Mouse (Mus musculus) retina, embryonic 14.5 days (tissue): ENCODE results near the gene Doc2b.

Experiments
- DNase-seq: peaks from one replicate; pipeline ENCODE4 v3.0.0-alpha.2; 2015; ENCODE audit warnings: low spot score

Gene Doc2b

DNA sequence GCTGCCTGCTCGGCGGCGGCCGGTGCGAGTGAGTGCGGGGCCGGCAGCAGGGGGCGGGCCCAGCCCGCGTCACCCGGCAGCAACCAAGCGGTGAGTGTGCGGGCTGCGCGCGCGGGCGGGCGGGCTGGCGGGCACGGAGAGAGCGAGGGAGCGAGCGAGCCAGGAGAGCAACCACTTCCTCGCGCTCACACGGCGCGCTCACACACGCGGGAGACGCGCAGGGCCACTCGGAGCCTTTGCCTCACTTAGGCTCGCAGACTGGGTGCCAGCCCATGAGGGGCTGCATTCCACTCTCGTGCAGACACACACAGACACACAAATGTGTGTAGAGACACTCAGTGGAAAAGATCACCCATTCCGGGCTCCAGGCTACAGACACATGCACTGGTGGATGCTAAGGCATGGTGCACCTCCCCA, at the start of gene Doc2b:
Doc2b (minus strand) TSS at position 21 of the 417 bp plus-strand sequence.
- peak; percentile 51 for DNase-seq

DNA sequence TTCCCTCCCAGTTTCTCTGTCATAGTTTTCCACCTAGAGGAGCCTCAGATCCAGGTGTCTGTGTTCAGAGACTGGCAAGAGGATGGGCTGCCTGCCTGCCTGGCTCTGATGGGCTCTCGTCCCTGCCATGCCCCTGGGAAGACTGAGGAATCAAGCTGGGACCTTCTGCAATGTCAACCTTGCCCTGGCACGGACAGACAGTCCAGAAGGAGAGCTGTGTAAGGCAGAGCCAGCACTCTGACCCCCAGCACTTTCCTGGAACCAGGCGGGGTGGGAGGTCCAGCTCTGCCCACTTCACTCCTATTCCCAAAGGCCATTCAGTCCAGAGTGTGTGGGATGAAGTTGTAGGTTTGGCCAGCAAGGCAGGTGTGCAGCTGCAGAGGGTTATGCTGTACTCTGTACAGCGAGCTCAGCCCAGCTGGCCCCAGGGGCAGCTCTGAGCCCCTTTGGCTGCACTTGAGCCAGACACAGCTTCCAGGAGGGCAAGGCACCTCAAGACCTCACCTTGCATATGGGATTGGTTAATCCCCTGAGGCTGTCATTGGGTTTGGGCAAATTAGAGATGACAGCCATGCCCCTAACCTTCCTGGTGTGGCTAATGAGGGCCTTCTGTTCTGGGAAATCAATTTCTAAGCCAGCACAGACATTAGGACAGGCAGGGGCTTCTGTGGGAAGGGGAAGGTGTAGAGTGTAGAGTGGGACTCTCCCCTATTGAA, 47.2 kb upstream of the Doc2b start:
- DNase-seq = peak; percentile 48

DNA sequence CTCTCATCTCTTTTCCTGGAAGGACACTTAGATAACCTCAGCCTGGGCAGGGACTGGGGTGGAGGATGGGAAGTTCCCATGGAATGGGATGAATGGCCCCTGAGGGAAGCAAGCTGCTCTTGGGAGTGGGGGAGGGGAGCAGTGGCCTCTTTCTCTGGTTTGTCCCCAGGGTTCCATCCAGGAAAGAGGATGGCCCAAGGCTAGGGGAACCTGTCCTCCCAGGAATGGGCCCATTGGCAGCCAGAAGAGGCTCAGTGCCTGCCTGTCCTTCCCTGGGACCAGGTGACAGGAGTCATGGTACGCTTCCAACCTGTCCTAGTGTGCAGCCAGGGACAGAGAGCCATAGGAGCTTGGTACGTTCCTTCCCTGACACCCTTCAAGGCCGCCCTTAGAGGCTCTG, 45.7 kb upstream of the Doc2b start:
- peak; percentile 39 for DNase-seq

DNA sequence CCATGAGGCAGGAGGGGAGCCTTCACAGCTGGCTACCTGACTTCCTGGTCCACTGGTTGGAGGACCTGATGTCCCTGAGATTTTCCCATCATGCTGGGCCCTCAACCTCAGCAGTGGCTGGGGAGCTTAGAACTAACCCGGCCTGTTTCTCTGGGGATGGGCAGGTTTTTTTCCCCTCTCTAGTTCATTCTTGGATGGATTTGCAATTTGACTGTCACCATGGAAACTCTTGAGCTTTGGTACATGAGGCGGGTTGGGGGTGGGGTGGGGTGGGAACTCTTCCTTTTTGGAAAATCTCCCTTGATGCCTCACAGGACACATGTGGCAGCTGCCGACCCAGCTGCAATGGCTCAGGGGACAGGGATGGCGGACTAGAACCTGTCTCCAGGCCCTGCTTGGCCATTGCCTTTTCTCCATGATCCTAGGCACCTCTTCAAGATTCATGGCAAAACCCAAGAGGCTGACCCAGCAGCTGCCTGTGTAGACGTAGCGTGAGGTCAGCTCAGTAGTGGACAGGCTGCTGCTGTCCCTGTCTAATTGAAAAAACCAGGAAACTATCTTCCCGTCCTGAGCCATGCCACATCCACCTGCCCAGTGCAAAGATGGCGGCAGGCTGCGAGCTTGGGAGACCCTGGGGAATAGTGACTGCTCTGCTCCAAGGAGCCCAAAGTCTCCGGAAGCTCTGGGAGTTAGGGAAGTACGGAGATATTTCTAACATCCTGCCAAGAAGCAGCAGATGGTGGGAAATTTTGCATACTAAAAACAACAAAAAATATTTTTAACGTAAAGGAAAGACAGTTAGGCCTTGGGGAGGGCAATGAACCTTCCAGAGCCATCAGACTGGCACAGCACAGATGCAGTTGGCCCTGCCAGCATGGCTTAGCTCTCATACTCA, 43.9 kb upstream of the Doc2b start:
- no peak for DNase-seq

DNA sequence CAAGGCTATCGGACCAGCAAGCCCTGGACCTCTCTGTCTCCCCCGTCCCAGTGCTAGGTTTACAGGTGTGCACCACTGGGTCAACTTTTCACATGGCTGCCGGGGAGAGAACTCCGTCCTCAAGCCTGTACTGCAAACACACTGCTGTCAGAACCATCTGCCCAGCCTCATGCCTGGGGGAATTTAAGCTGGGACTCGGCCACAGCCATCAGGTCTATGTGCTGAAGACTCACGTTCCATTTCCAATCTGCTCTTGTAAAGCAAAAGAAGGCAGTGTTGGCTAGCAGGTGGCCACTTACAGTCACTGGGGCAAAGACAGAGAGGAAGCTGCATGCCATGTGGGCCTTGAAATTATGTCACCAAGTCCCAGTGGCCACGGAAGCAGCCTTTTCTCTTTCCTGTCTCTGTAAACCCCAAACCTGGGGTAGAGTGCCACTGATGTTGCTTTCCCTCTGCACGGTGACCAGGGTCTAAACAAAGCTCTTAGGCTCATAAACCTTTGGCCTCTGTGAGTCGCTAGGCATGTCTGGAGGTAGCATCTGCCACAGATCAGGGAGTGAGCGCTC, 43.1 kb upstream of the Doc2b start:
- no peak for DNase-seq

DNA sequence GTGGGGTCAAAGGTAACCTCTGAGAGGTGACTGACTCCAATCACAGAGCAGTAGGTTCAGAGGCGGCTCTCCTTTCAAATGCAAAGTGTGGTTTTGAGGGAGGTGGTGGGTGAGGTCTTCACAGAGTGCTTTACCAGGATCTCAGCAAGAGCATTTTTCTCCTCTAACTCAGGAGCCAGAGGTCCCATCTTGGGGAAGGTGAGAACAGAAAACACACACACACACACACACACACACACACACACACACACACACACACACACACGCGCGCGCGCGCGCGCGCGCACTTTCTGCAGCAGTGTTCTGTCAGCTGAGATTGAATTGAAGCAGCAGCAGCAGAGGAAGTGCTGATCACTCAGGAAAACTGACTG, 40.4 kb upstream of the Doc2b start:
- no peak for DNase-seq

DNA sequence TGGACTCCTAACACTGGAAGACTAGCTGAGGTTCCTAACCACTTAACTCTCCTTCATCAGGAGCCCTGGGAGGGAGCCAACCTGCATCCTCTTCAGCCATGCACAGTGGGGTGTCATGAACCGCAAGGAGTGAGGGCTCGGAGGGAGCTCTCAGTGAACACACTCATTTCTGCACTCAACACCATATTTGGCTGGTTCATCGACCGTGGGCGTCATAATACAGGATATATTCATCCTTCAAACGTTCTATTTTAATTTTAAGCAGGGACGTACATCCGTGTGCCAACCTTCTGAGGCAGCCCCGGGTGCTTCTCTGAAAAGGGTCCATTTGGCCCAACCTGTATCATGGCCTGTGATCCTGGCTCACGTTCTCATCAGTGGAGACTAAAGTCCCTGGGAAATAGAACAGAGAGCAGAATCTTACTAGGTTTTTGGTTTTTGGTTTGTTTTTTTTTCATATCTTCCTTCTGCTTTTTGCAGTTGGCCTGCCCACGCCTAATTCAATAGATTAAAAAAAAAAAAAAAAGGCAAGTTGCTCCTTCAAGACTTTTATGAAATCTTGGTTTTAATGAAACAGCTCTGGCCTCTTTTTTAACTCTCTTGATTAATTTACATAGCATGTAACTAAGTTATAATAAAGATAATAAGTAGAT, 39.9 kb upstream of the Doc2b start:
- no peak for DNase-seq

DNA sequence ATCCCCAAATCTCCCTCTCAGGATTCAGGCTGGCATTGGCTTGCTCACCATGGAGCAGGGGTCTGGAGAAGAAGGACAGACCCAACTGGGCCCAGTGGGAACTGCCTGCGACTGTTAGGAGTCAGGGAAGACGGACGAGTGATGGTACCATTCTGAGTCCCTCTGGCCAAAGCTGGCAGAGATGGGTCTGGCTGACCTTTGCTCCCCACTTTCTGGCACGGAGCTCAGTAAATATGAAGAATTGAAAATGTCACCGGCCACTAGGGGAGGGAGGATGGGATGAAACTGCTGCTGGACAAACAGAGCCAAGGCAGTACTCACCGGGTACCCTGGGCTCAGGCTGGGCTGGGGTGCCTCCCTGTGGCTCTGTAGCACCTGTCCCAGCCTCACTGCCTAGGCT, 37.2 kb upstream of the Doc2b start:
- no peak for DNase-seq

DNA sequence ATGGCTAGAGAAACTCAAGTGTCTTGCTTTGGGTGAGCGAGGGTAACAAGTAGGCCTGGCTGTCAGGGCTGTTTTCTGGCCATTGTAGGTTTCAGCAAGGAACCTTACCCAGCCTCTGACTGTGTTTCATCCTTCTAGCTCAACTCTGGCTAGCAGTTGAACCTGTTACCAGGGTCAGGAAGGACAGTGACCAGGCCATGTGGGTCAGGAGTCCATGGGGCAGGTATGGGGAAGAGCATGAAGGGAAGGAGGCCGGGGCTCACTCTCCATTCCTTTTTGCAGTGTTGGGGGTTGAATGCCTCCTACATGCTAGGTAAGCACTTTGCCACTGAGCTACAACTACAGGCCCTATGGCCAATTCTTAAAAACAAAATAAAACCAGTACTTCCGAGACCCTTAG, 34.5 kb upstream of the Doc2b start:
- no peak for DNase-seq

DNA sequence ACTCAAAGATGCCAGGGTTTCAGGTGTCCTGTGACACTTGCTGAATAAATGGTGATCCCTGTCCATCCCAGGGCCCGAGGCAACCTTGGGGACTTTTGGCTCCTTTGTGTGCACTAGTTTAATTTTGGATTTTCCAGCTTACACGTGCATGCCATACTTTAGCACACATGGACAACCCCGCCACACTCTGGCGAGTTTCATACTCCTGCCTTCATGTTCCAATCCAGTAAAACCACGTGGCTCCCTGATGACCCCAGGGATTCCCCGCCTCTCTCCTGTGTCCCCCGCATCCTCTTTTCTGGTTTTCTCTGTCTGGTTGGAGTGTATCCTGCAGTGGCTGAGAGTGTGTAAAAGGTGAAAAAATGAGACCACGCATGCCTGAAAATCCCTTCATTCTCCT, 31.6 kb upstream of the Doc2b start:
- DNase-seq = no peak

DNA sequence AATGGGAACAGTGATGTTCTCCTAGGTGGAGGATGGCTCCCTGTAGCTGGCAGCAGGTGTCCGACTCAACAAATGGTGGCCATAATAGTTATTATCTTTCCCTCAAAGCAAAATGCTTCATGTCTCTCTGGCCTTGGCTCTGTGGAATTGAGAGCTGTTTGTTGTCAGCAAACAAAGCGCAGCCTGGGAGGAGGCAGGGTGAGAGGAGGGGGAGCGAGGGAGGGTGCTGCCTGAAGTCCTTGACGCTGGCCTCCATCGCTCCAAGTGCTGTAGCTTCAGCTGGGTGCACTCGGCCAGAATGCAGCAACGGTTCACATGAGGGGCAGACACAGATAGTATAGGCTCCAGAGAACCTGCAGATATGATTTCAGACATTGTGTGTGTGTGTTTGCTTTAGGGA, 27.7 kb upstream of the Doc2b start:
- no peak for DNase-seq

DNA sequence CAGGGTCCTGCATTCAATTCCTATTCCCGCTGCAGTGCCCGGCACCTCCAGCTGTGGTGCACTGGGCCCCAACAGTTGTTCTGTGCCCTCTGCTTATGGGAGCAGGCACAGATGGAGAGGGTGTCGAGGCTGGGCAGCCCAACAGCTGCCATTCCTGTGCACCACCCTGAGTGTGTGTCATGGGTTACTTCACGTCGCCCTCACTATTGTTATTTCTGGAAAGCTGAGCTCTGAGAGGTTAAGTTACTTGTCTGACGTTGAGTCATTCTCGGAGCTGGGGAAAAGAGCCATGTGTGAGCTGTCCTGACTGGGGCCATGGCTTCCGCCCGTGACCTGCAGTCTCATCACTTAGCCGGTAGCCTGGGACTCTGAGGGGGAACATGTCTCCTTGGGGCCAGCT, 17.2 kb upstream of the Doc2b start:
- no peak for DNase-seq

DNA sequence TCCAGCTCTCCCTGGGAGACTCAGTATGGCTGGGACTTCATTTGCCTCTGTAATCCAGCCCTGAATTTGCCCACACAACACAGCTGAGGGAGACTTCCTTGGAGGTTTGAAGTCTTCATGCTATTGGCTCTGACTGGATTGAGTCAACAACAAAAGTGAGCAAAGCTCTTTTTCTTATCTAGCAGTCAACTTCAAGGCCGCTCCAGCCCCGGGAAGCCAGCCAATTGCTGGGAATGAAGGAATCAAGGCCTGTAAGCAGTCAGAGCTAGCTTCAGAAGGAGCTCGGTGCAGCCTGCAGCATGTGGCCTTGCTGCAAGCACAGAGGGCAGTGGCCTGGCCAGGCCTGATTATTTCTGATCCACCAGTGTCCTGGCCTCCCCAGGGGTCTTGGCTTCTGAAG, 16.1 kb upstream of the Doc2b start:
- no peak for DNase-seq

DNA sequence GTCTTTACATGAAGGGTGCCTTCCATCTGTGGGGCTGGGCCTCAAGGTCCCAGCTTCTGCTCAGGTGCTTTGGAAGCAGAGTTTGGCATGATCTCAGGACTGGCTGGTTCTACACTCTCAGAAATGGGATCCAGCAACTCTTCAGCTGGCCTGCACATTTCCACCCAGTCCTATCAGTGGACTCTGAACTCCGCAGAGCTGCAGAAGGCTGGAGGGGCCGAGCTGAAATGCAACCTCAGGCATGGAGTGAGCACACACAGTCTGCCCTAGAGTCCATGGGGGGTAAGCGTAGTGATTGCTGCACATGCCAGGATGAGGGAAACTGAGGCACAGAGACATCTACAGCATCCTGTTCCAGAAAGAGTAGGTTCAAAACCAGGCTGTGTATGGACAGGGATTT, 14.7 kb upstream of the Doc2b start:
- no peak for DNase-seq

DNA sequence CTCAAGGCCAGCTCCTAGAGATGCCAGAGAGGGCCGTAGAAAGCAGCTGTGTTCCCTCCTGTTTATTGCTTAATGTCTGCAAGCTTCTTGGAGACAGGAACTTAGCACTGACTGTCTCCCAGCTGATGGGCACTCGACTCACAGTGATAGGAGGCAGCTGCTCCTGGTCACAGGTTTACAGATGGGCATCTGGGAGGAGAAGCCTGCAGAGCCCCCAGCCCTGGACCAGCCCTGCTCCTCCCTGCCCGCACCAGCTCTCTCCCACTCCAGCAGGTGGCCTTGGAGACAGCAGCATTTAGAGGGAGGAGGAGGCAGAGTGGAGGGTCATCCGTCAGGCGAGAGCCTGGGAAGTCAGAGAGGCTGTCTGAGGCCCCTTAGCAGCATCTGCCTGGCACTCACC, 11.6 kb upstream of the Doc2b start:
- DNase-seq = no peak

DNA sequence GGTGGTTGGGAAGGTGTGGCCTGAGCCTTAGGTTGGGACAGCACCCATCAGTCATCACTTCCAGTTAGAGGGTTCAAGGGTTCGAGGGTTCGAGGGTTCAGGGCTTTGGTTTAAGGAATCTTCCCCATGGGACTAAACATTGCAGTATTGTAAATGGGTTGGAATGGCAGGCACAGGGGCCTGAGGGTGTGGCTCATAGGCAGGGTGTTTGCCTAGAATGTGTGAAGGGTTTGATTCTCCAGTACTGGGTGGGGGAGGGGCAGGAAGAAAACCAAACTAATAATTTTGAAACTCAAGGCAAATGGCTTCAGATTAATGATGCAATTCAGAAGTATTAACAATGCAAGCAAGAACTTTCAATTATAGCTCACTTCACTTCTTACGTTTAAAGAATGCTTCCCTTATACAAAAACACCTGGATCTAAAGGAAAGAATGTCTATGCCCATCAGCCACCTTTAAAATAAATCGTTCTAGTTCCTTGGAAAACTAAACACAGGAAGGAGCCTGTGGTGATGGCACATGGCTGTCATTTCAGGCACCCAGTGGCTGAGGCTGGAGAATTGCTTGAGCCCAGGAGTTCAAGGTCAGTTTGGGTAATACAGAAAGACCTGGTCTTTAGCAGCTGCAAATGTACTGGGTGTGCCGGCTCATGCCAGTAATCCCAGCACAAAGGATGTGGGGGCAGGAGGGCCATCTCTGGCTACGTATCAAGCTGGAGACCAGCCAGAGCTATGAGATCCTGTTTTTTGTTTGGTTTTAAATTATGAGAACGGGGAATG, 6.1 kb upstream of the Doc2b start:
- DNase-seq = no peak

DNA sequence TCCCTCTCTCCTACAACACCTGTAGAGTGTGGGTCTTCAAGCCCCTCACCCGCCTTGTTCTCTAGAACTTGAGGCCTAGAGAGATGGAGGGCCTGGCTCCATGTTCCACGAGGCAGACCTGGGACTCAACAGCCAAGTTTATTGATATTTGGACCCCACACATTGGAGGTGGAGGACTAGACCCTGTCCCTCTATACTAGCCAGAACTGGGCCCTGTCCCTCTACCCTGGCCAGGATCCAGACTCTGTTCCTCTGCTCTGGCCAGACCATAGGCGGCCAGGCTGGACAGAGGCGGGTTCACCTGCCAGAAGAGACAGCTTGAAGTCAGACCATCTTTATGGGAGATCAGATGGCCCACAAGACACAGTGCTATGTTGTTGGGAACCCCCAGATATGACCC, 5.5 kb upstream of the Doc2b start:
- DNase-seq = no peak

DNA sequence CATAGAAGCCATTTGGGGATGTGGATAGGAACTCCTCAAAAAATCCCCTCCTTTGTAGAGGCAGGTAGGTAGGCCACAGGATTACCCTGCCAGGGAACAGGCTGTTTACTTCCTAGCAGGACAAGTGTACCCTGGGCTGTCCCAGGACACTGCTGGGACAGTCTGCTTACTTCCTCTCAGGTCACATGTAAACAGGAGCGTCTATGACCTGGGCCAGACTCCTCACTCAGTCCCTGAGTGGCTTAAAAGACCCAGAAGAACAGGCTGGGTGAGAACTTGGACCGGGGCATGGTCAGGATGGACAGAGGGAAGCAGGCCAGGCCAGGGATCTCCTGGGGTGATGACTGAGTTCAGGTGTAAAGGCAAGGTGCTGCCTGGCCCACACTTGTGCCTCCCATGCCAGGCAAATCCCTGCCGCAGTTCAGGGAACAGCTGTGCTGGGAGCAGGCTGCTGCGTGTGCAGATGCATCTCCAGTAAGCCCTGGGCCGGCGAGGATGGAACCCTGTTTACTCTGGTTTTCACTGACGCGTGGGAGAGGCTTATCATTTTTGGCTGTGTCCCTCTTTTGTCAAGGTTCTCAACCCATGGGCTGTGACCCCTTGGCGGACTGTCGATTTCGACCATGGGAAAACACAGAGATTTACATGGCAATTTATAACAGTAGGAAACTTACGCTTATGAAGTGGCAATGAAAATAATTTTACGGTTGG, 842 bp upstream of the Doc2b start:
- no peak for DNase-seq

DNA sequence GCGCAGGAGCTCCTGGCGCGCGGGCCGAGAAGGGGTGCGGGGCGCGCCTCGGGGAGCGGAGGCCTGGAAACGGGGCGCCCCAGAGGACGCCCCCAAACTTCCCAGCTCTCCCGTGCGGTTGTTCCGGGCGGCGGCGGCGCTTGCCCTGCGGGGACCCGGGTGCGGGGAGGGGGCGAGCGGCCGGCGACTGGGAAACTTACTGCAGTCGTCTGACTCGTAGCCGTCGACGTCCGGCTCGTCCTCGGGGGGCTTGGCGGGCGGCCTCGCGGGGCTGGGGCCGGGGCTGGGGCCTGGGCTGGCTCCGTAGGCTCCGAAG, 570 bp downstream of the Doc2b start:
- no peak for DNase-seq

DNA sequence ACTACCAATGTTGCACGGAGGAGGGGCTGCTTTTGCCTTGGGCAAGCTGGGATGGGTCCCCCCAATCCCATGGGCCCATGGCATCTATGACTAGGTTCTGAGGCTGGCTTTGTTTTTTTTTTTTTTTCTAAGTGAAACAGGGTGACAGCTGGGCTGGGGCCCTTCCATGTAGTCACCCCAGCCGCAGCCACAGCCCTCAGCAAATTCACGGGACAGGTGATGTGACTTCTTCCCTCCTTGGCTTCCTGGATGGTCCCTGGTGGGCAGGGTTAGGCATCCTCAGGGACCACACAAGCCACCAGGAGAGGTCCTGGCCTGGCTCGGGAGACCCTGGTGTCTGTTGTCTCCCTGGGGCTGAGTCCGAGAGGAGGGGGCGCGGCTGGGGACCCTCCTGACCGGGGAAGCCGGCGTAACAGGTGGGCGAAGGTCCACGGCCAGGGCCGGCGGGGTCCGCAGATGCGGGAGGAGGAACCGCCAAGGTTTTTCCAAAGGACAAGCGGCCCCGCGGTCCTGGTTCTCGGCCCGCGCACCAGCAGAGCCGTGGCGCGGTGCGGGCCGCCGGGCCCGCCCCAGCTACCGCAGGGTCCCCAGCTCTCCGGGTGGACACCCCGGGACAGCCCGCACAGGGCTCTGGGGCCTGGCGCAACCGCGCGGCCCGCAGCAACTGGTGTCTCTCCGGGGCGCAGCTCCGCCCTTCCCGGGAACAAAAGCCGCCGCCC, 1.1 kb downstream of the Doc2b start:
- no peak for DNase-seq

DNA sequence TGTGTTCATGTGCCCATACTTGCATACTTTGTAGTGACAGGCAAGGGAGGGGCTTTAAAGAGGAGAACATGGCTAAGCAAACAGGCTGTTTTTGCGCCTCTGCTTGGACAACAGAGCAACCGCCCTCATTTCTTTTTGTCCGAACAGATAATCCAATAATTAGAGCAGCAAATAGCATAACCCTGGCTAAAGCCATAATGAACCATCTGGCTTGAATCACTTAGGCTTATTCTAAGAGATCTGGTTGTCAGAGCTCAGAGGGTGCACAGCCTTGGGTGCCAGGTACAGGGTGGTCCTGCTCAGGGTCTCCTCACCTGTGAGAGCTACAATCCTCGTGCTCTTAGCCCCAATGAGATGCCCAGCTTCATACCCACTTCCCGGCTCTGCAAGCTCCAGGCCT, 2.5 kb downstream of the Doc2b start:
- DNase-seq = no peak
